Mouse (Mus musculus): ENCODE results near the gene Usp39.

Gene Usp39

DNA sequence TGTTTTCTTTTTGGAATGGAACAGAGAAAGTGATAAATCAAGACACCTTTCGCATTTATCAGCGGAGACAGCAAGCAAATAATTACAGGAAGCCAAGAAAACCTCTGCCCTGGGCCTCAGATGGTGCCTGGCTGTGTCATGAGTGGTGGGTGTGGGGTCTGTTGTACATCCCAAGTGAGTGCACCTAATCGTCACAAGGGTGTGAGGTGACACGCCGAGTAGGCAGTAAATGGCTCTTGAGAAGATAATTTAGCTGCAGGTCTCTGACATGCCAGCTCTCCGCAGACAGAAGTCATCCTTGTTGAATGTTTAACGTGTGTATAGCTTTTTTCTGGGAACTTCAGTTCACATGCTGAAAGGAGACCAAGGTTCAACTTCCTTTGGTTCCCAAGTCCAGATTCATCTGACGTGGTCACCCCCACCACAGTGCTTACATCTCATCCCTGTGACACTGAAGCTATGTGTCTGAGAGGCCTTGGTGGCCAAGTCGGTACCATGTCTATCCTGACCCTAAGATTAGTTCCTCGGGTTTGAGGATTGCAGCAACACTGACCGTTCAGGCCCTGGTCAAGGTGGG is 42.5 kb downstream of the Usp39 start:
- DNase-seq (ENCODE audit: low read depth, low spot score) = no peak

DNA sequence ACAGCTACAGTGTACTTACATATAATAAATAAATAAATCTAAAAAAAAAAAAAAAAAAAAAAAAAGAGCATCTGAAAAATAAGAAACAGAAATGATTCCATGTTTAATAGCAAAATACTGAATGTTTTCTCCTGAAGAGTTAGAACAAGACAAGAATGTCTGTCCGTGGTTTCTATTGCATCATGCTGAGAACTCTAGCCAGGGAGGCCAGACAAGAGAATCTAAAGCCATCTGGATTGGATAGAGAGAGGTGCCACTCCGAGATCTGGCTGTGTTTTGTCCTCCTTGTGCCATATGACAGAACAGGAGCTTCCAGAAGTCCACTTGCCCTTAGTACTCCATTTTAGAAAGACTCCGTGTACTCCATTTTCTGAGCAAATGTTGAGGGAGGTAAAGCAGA is 47.2 kb downstream of the Usp39 start:
- DNase-seq (ENCODE audit: low read depth, low spot score) = no peak

DNA sequence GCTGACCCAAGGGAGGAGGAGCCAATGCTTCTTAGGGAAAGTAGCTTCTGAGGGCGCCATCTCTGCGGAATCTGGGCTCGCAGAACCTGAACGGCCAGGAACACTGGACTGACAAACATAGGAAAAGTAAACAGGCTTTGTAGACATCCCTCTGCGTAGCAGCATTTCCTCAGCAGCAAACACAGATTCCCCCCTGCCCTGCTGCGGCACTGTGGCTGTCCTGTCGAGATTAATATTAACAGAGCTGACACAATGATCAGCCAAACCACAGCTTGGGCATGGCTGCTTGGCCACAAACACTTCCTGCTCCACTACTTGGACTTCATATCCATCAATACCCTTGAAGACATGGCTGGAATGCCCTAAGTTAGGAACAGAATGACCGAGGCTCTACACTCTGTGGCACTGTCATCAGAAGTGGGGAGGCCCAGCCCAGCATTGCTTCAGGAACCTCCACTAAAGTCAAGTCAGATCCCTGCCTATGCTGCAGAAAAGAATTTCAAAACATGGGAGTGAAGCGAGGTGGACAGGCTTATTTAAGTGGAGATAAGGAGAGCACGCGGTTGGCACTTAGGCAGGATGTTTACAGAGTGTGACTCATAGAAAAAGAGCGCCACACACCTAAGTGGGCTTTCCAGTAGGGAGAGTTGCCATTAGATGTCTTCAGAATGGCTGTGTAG is 51.9 kb downstream of the Usp39 start:
- no peak for DNase-seq (ENCODE audit: low read depth, low spot score)

DNA sequence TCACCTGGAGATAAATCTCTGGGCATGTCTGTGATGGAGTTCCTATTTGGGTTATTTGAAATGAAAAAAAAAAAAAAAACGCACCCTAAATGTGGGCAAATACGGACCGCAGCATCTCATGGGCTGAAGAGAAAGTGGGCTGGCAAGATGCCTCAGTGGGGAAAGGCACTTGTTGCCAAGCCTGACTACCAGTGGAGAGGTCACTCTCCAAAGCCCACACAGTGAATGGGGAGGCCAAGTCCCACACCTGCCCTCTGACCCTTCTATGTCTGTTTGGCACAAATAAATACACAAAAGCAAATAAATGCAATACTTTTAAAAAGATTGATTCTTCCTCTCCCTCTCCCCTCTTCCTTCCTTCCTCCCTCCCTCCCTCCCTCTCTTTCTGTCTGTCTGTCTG is 55.5 kb downstream of the Usp39 start:
- DNase-seq (ENCODE audit: low read depth, low spot score) = no peak

DNA sequence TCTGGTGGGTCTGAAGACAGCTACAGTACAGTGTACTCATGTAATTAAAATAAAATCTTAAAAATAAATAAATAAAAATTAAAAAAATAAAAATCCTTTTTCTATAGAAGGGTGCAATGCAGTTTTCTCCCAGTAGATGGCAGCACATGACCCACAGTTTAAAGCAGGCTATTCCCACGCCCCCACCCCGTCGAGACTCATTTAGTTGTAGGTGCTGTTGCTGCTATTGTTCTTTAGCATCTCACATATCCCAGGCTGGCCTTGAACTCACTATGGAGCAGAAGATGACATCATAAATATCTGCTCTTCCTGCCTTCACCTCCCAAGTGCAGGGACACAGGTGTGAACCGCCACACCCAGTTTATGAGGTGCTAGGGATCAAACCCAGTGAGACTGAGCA is 61.1 kb downstream of the Usp39 start:
- DNase-seq (ENCODE audit: low read depth, low spot score) = peak; percentile 72

DNA sequence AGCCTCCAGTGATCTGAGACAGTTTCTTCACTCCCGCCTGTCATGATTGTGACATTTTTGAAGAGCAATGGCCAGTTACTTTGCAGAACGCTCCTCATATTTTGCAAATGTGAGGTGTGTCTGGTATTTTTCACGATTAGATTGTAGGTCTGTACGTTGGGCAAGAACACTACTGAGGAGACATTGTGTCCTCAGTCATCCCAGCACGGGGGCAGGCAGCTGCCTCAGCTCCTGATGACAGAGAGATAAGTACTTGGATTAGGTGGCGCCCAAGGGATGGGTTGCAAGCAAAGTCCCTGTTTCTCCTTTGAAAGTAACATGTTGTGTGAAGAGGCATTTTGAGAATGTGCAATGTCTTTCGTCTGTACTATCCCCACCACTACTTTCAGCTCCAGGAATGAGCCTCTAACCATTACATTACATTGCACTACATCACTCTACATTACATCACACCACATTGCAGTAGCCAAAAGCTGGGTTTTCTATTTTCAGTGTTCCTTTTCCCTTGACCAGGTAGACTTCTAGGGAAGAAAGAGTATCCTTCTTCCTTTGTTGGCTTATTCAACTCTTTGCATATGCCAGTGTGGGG is 64.5 kb downstream of the Usp39 start:
- DNase-seq (ENCODE audit: low read depth, low spot score) = no peak

DNA sequence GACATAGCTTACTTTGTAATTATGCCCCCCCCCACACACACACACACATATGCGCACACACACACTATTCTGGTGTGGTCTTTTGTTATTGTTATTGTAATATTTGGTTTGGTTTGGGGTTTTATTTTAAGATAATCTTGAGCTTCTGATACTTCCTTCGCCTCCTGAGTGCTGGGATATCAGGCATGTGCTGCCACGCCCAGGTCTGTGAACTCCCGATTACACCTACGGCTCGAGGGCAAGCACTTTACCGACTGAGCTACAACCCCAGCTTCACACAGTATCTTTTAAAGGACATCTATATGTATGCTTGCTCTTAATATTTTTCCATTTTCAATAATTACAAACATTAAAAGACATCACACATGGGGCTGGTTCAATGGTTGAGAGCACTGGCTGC is 65.5 kb downstream of the Usp39 start:
- no peak for DNase-seq (ENCODE audit: low read depth, low spot score)

DNA sequence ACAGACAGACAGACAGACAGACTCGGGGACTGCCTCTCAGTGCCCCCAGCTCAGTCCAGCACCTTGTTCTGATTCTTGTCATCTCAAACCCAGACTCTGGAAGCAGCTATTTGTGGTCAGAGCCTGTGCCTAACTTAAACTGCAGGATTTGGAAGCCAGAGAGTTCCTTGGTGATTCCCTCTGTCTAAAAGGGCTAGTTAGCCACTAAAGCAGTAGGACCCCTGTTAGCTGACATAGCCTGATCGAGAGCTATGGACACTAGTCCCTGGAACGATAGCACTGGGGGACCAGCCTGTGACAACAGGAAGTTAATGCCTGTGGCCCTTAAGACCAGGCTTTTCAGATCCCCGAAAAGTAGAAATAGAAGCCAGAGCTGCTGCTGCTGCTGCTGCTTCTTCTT is 66.1 kb downstream of the Usp39 start:
- no peak for DNase-seq (ENCODE audit: low read depth, low spot score)

DNA sequence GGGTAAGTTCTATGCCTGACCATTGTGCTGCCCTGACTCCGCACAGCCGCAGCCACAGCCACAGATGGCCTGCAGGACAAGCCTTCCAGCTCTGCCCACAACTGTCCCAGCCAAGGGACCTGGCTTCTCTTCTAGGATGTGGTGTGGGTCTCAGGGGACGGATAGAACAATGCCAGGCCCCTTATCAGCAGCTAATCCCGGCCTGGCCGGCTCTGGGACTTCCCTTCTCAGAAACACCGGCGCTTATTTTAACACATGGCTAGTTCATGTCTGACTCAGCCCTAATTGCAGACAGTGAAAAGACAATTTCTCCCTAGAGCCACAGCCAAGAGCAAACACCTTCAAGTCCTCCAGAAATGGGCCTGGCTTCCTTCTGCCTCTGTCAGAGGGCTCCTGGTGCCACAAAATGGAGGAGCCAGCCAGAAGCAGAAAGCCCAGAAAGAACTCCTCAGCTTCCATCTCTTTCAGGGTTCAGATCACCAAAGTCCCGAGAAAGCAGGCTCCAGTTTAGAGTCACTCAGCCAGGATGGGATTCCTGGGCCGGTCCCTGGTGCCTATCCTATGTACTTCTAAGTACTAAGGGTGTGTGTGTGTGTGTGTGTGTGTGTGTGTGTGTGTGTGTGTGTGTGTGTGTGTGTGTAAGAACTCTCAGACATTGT is 67.3 kb downstream of the Usp39 start:
- DNase-seq (ENCODE audit: low read depth, low spot score) = no peak

DNA sequence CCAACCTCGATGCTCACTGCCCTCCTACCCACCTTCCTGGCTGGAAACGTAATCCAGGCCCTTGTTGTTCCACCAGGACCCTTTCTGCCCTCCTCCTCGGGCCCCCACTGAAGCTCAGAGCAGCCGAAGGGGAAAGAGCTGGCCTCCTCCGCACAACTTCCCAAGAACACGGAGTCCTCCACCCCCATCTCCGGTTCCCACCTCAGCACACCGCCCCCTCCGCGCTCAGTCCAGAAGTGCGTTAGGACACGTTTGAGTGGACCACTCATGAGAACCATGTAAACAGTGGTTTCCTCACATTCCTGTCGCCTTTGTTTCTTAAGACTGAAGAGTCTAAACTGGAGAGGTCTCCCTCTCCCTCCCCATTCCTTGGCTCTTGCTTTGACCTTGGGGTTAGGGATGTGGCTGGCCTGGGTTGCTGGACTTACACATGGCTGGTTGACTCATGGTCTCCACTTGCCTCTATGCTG is 68.0 kb downstream of the Usp39 start:
- no peak for DNase-seq (ENCODE audit: low read depth, low spot score)

DNA sequence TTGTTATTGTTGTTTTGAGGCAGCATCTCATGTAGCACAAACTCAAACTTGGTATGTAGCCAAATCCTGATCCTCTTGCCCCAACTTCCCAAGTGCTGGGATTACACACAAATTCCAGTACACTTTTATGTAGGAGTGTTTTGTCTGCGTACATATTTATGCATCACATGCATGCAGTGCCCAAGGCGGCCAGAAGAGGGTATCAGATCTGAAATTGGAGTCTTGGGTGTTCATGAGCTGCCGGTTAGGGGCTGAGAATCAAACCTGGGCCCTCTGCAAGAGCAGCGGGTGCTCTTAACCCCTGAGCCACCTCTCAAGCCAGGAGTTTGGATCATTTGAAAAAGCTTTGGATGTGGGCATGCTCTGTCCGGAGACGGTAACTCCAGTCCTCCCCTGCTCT is 68.8 kb downstream of the Usp39 start:
- DNase-seq (ENCODE audit: low read depth, low spot score) = no peak

DNA sequence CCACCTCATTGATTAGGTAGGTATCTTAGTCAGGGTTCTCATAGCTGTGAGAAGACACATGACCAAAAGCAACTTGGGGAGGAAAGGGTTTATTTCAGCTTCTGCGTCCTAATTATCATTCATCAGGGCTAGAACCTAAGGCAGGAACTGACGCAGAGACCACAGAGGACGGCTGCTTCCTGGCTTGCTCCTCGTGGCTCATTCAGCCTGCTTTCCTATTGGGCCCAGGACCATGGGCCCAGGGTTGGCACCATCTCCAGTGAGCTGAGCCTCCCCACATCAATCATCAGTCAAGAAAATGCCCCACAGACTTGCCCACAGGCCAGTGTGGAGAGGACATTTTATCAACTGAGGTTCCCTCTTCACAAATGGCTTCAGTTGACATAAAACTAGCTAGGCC is 69.5 kb downstream of the Usp39 start:
- DNase-seq (ENCODE audit: low read depth, low spot score) = no peak

DNA sequence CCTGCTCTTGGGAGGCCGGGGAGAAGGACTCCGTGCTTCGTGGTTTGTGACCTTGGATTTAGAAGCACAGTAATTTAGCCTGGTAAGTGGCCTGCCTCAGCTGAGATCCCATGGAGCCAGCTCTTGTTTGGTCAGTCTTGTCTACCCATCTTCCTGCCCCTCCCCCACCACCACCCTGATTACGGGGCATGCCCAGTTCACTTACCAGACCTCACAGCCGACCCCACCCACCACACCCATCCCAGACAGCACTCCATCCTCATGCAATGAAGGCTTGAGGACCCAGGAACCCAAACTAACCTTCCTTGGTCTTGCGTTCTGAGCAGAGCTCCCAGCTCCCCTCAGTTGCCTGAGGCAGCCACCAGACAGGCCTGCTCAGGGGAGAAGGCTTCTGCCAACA is 71.8 kb downstream of the Usp39 start:
- DNase-seq (ENCODE audit: low read depth, low spot score) = no peak

DNA sequence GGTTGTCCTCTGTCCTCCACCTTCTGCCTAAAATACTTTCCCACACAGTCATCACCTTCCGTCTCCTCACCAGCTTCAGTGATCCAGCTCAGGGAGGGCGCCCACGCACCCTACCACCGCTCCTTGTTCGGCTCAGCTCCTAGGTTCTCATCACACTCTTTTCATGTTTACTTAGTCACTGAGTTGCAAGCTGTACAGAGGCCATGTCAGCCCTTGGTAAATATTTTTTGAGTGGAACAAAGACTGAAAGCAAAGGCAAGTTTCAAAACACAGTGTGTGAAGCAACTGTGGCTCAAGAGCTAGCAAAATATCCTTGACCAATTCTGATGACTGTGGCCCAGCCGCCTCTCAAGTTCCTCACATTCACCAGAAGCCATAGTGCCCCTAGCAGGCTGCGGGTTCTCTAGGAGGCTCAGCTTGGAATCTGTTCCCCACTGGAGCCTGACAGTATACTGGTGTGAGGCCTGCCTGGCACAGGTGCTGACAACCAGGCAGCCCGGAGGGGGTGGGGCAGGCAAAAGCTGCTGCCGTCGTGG is 72.8 kb downstream of the Usp39 start:
- DNase-seq (ENCODE audit: low read depth, low spot score) = no peak

DNA sequence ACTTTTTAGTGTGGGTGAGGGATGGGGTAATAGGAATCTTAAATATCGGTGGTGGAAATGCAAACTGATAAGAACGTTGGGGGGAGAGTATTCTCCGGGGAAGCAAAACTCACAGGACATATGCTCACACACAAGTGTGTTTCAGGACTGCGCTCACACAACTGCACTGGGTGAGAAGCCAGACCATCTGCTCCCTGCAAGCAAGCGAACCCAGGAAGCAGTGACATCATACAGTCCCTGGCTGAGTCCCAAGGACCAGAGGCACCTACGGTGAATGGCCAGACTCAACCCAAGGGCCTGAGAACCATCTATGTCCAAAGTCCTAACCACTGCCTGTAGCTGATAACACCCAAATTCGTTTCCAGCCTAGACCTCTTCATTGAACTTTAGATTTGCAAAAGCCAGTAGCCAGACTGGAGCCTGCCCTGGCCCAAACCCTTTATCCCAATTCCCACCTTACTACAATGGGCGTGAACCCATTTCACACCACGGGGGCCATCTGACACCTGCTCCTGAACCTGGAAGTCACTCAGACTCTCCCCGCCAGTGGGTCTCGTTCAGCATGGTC is 73.9 kb downstream of the Usp39 start:
- DNase-seq (ENCODE audit: low read depth, low spot score) = no peak

DNA sequence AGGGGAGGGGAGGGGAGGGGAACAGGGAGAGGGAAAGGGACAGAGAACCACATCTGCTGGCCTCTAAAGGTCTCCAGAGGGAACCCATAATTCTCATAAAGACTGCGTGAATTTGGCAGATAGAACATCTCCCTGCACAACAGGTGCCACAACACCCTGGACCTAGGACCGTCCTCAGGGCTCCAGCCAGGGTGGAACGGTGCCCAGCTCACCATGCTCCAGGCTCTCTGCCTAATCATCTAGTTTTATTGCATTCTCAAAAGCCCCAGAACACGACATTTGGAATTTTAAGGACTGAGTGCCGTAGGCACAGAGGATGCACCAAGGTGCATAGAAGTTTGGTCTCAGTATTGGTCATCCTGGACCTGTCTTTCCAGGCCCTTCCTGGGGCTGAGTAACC is 74.7 kb downstream of the Usp39 start:
- DNase-seq (ENCODE audit: low read depth, low spot score) = no peak

All from CD4-positive, CD25-positive, alpha-beta regulatory T cell, adult 2 months (primary cell).